Mouse (Mus musculus) cerebellum, adult 2 months (tissue): ENCODE results near the gene Gga2.

Experiments
- CTCF ChIP-seq: fragments of 200-500 bp; IDR thresholded peaks from 2 replicates; pipeline ENCODE4 v1.5.1; 2011; ENCODE audit warnings: low read depth, mild to moderate bottlenecking, control low read depth, low read length, moderate library complexity, borderline replicate concordance; ENCODE audit not compliant: insufficient read depth
- POLR2A ChIP-seq: fragments of 200-500 bp; IDR thresholded peaks from 2 replicates; pipeline ENCODE4 v1.6.1; 2011; ENCODE audit warnings: low read length, control low read depth, borderline replicate concordance; ENCODE audit not compliant: insufficient read depth

GRCm38 (mm10) chr7:121970250-121970649 lies 50.8 kb downstream of the Gga2 start:
- TF ChIP-seq CTCF (no peak), POLR2A (no peak)
